Mouse (Mus musculus) lung, embryonic 14.5 days (tissue): Measurements from ENCODE around the gene Mettl16. TPM values are rescaled to one million over a fixed set of nuclear protein-coding genes. Genes with fewer than 3 reads are reported as not detected.
"Not testable (repeated sequence)": the region's sequence is repeated elsewhere in the genome, so short reads cannot be mapped to it uniquely, and the experiment has no call there.

Source experiments
- ATAC-seq: fragments of 200-750 bp; cut with Nextera tagmentation; 2 replicates; pipeline ENCODE4 v1.8.0; 2017; ENCODE audit warnings: mild to moderate bottlenecking, moderate TSS enrichment, moderate library complexity; ENCODE audit not compliant: insufficient read depth
- DNase-seq: peaks from one replicate; pipeline ENCODE4 v3.0.0-alpha.2; 2015
- H3K27ac ChIP-seq: fragments of 300-500 bp; sonication (generic); 2 replicates; pipeline ENCODE4 v1.5.1; 2014; ENCODE audit warnings: low read depth, mild to moderate bottlenecking, moderate library complexity
- H3K27me3 ChIP-seq: fragments of 300-500 bp; sonication (generic); 2 replicates; pipeline ENCODE4 v1.6.1; 2014; ENCODE audit warnings: low read length, control low read depth; ENCODE audit not compliant: insufficient read depth
- H3K36me3 ChIP-seq: fragments of 300-500 bp; sonication (generic); 2 replicates; pipeline ENCODE4 v1.6.1; 2014; ENCODE audit warnings: control low read depth; ENCODE audit not compliant: insufficient read depth
- H3K4me1 ChIP-seq: fragments of 300-500 bp; sonication (generic); 2 replicates; pipeline ENCODE4 v1.6.1; 2014; ENCODE audit warnings: antibody characterized with exemption, control low read depth; ENCODE audit not compliant: insufficient read depth
- H3K4me2 ChIP-seq: fragments of 300-500 bp; sonication (generic); 2 replicates; pipeline ENCODE4 v1.6.1; 2014; ENCODE audit warnings: mild to moderate bottlenecking
- H3K4me3 ChIP-seq: fragments of 300-500 bp; sonication (generic); 2 replicates; pipeline ENCODE4 v1.5.1; 2014; ENCODE audit warnings: low read depth, low read length
- H3K9ac ChIP-seq: fragments of 300-500 bp; sonication (generic); 2 replicates; pipeline ENCODE4 v1.6.1; 2014
- H3K9me3 ChIP-seq: fragments of 300-500 bp; sonication (generic); 2 replicates; pipeline ENCODE4 v1.6.1; 2016; ENCODE audit warnings: low read depth, low read length, control low read depth
- CTCF ChIP-seq: IDR thresholded peaks from 2 replicates; pipeline ENCODE4 v1.5.1; 2016; ENCODE audit warnings: antibody characterized with exemption, low read depth
- WGBS: fragments of 180-500 bp; shearing (Covaris S2); extraction: QIAGEN DNeasy Blood & Tissue Kit; methylation state at CpG from one replicate; pipeline ENCODE4 v1.1.7; 2014; 5-methylcytosine and 5-hydroxymethylcytosine counted together
- polyA plus RNA-seq: library from polyadenylated mRNA; unstranded; fragments of >200 nt; fragmentation: Nextera tagmentation; extraction: Ambion mirVana; gene quantifications from 2 replicates; pipeline ENCODE4 v1.2.1, GENCODE M21; 2014

Gene Mettl16
- polyA plus RNA-seq, 1 experiment from 2014 or later: 39.8 TPM

DNA sequence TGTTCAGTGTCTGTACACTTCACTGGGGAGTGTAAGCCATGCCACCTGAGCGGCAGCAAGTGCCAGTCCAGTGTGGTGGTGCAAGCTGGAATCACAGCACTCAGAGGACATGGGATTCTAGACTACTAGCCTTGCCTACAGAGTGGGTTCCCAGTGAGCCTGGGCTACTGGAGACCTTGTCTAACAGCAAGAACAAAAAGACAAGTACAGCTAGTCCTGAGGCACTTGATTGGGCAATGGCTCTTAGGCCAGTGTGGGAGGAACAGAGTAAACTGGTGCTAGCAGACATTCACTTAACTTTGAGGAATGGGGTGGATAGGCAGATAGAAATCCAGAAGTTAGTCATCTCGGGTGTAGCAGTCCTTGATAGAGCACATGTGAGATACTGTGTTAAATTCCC, 1.8 kb downstream of the Mettl16 start:
- 84% methylated on average over 2 of the region's 2 CpGs for WGBS
- Histone ChIP-seq H3K27me3 (no peaks in the 10 kb centered on the region), H3K4me2 (no peak overlapping the region), H3K4me1 (peaks cover 3% of the 10 kb centered on the region; the same call in 1 of the 2 replicates), H3K27ac (no peak overlapping the region), H3K9ac (no peak overlapping the region), H3K4me3 (no peak overlapping the region), H3K9me3 (no peaks in the 10 kb centered on the region), H3K36me3 (peaks cover 37% of the 10 kb centered on the region)
- no peak for ATAC-seq
- DNase-seq: no peak
- TF ChIP-seq CTCF: no peak

DNA sequence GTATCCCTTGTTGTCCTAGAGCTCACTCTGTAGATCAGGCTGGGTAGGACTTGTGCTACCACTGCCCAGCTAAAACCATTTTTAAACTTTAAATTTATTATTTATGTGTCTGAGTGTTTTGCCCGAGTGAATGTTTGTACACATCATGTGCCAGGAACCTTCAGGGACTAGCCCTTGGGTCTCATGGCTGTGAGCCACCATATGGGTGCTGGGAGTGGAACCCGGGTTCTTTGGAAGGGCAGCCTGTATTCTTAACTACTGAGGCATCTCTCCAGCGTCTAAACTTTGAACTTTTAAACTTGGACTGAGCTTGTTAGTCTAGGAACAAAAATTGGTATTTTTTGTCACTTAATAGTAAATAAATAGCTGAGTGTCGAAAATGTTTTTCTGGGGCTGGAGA, 22.2 kb downstream of the Mettl16 start:
- DNase-seq (no peak), ATAC-seq (no peak)
- 92% methylated on average over 4 of the region's 4 CpGs for WGBS
- H3K4me1 ChIP-seq: no peaks in the 10 kb centered on the region
- no peak for TF ChIP-seq CTCF
- H3K27ac ChIP-seq: no peak overlapping the region
- no peak overlapping the region for H3K4me3 ChIP-seq
- no peak overlapping the region for H3K9ac ChIP-seq
- H3K9me3 ChIP-seq: no peaks in the 10 kb centered on the region
- H3K4me2 ChIP-seq: no peak overlapping the region
- peaks cover 83% of the 10 kb centered on the region for H3K36me3 ChIP-seq
- H3K27me3 ChIP-seq: no peaks in the 10 kb centered on the region

- no peak overlapping the region for H3K27ac ChIP-seq
- no peak for DNase-seq
- no peak for ATAC-seq
- H3K27me3 ChIP-seq: no peaks in the 10 kb centered on the region
- TF ChIP-seq CTCF: no peak
- no peaks in the 10 kb centered on the region for H3K9me3 ChIP-seq
- 85% methylated on average over 4 of the region's 4 CpGs for WGBS
- no peak overlapping the region for H3K9ac ChIP-seq
- H3K4me2 ChIP-seq: no peak overlapping the region
- no peak overlapping the region for H3K4me3 ChIP-seq
- H3K36me3 ChIP-seq: peaks cover 70% of the 10 kb centered on the region
- H3K4me1 ChIP-seq: no peaks in the 10 kb centered on the region
Measured at GRCm38 (mm10) chr11:74800658-74801057, 30.0 kb downstream of the Mettl16 start.

GRCm38 (mm10) chr11:74804081-74804627, 33.5 kb downstream of the Mettl16 start:
- H3K9me3 ChIP-seq: no peaks in the 10 kb centered on the region
- H3K4me2 ChIP-seq: no peak overlapping the region
- no peak overlapping the region for H3K27ac ChIP-seq
- H3K27me3 ChIP-seq: no peaks in the 10 kb centered on the region
- no peak for TF ChIP-seq CTCF
- DNase-seq: no peak
- ATAC-seq: no peak
- no peak overlapping the region for H3K4me3 ChIP-seq
- H3K36me3 ChIP-seq: peaks cover 64% of the 10 kb centered on the region
- H3K9ac ChIP-seq: no peak overlapping the region
- H3K4me1 ChIP-seq: no peaks in the 10 kb centered on the region
- 73% methylated on average over 3 of the region's 3 CpGs for WGBS

DNA sequence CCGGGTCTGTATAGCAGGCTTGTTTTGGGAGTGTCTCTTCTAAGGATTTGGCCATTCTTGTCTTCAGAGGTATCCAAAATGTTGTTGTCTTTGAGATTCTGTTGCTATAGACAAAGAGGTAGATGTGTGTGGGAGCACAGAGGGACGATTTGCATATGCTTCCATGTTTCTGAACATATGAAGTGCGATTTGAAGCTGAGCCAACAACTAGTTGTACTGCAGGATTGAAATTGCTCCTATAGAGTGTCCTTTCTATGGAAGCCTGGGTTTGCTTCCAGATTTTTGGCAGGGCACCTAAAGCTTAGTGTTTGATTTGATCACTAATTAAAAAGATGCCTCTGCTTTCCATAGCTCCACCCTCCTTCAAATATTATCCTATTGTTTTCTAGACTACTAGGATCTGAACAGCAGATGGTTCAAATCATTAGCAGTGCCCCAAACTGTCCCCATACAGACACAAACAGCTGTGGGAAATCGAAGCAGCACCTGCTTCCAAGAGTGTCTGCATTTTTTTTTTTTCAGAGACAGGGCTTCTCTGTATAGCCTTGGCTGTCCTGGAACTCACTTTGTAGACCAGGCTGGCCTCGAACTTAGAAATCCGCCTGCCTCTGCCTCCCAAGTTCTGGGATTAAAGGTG, 36.7 kb downstream of the Mettl16 start:
- no peaks in the 10 kb centered on the region for H3K4me1 ChIP-seq
- H3K27me3 ChIP-seq: no peaks in the 10 kb centered on the region
- TF ChIP-seq CTCF: no peak
- no peaks in the 10 kb centered on the region for H3K9me3 ChIP-seq
- WGBS: 81% methylated on average over 6 of the region's 6 CpGs
- ATAC-seq: no peak
- peak; percentile 70 for DNase-seq
- no peak overlapping the region for H3K9ac ChIP-seq
- peaks cover 57% of the 10 kb centered on the region for H3K36me3 ChIP-seq
- H3K4me2 ChIP-seq: no peak overlapping the region
- H3K4me3 ChIP-seq: no peak overlapping the region
- H3K27ac ChIP-seq: no peak overlapping the region

- Histone ChIP-seq H3K27ac (no peak overlapping the region), H3K4me3 (no peak overlapping the region), H3K27me3 (no peaks in the 10 kb centered on the region), H3K9ac (no peak overlapping the region), H3K9me3 (no peaks in the 10 kb centered on the region), H3K36me3 (peaks cover 56% of the 10 kb centered on the region), H3K4me1 (no peaks in the 10 kb centered on the region), H3K4me2 (no peak overlapping the region)
- WGBS: 90% methylated on average over 6 of the region's 6 CpGs
- ATAC-seq (no peak), DNase-seq (no peak)
- no peak for TF ChIP-seq CTCF
Measured at GRCm38 (mm10) chr11:74808251-74808853, 37.7 kb downstream of the Mettl16 start.

DNA sequence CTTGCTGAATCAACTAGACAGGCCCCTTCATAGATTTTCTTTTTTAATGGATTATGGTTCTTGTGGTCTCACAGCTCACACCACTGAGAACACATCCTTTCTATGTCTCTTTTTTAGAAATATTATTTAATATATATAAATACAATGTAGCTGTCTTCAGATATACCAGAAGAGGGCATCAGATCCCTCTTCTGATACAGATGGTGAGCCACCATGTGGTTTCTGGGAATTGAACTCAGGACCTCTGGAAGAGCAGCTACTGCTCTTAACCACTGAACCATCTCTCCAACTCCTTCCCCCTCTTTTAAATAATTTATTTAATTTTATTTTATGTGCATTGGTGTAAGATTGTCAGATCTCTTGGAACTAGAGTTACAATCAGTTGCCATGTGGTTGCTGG, 39.5 kb downstream of the Mettl16 start:
- Histone ChIP-seq H3K9me3 (no peaks in the 10 kb centered on the region), H3K9ac (no peak overlapping the region), H3K4me2 (no peak overlapping the region), H3K27me3 (no peaks in the 10 kb centered on the region), H3K36me3 (peaks cover 51% of the 10 kb centered on the region), H3K27ac (no peak overlapping the region), H3K4me1 (no peaks in the 10 kb centered on the region), H3K4me3 (no peak overlapping the region)
- no peak for TF ChIP-seq CTCF
- ATAC-seq (no peak), DNase-seq (no peak)

GRCm38 (mm10) chr11:74811027-74811426, 40.4 kb downstream of the Mettl16 start:
- DNase-seq, ATAC-seq, H3K27me3 ChIP-seq, H3K4me3 ChIP-seq, H3K27ac ChIP-seq, H3K4me2 ChIP-seq, H3K4me1 ChIP-seq, H3K9me3 ChIP-seq, H3K9ac ChIP-seq: not testable (repeated sequence)
- WGBS: 36% methylated on average over 3 of the region's 3 CpGs
- H3K36me3 ChIP-seq: peaks cover 42% of the 10 kb centered on the region
